Mouse (Mus musculus) B cell, adult 2 months (primary cell): ENCODE measurements around the gene Prr15l.

ENCODE experiments used
- DNase-seq, 2 experiments: peaks; one replicate each; pipeline ENCODE4 v3.0.0; 2022

The Prr15l gene

DNA sequence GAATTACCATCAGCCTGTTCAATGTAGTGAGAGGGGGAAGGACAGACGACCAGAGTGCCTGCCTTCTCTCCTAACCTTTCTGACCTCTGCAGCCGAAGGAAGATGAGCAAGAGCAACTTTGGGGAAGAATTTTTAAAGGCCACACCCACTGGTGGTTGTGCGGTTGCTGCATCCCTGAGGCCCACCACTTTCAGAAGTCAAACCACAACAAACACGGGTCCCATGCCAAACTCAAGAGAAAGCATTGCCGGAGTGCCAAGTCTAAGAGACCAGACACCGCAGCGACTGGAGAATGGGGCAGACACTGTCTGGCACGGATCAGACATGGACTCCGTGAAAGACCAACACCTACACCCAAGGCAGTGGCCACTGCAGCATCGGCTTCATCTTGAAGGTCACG is 3.0 kb upstream of the Prr15l start:
- DNase-seq = no peak

DNA sequence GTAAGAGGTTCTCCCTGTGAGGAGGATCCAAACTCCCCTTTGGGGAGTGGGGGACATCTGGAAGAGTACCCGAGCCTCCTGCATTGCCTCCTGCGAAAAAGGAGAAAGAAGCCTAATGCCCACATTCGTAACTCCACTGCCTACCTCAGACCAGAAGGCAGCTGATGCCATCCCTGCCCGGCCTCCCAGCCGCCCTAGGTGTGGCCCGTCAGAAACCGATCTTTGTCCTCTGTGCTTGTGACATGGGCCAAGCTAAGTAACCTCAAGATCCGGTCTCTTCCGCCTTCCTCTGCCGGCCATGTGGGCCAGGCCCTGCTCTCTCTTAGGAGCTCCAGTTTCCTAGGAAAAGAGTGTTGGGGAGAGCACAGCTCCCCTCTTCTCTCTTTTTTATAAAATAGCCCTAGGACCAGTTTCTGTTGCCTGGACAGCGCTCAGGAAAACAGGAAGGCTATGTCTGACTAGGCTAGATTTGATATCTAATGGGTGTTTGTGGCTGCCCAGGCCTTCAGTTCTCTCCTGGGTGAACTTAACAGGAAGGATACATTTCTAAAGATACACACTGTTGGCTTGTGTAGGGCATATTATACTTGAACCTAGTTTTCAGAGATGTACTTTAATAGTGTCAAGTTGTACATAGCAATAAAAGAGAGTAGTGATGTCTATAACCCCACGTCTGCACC is 2.3 kb upstream of the Prr15l start:
- DNase-seq = no peak

DNA sequence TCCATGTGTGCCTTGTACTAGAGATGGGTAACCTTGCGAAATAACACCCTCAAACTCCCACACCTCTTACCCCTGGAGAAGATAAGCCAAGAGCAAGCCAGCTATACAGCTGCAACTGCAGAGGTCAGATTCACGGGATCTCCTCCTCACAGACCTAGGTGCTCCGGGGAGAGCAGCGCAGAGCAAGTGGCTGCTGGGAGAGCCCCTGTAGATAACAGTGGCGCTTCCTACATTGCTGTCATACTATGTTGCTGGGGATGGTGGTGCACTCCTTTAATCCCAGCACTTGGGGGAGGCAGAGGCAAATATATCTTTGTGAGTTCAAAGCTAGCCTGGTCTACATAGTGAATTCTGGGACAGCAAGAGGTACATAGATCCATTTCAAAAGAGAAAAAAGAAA is 1.3 kb upstream of the Prr15l start:
- no peak for DNase-seq

DNA sequence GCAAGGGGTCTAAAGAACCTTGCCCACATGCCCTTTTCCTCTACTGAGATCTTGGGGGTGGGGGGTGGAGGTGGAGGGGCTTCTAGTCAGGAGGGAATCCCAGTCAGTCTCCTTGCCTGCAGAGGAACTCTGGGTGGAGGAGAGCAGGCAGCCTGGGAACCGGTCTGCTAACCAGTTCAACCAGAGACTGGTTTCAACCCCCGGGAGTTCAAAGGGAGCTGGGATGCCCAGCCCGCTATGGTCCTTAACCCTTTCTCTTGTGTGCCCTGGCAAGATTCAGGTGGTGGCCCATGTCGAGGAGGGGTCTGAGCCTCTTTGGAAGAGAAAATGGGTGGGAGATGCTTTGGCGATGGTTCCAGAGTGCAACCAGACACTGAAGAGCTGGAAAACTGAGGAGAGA is 787 bp downstream of the Prr15l start:
- DNase-seq = no peak

DNA sequence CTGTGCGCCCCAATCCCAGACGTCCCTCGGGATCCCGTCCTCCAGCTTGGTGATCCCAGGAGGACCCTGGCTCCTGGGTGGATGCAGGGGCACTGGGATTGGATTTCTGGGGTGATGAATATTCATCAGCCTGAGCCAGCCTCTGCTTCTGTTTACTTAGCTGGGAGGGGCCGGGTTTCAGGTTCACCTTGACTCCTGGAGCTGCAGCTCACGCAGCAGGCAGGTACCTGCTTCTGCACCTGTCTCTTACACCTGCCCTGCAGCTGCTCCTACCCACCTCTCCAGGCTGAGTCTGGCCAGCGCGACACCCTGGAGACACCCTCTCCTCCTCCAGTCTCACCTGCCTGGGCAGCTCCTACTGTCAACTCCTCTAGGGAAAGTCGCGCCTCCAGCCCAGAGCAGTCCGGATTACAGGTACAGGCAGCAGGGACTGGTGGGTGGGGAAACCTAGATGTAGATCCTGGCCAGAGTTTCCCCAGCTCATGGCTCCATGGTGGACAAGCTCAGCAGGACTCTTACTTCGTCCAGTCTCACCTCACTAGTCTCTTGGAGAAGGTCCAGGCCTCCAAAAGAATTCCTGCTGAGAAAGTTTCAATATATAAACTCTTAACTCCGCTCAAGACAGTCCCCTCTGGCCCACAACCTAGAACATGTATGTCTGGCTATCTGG is 1.3 kb downstream of the Prr15l start:
- no peak for DNase-seq

DNA sequence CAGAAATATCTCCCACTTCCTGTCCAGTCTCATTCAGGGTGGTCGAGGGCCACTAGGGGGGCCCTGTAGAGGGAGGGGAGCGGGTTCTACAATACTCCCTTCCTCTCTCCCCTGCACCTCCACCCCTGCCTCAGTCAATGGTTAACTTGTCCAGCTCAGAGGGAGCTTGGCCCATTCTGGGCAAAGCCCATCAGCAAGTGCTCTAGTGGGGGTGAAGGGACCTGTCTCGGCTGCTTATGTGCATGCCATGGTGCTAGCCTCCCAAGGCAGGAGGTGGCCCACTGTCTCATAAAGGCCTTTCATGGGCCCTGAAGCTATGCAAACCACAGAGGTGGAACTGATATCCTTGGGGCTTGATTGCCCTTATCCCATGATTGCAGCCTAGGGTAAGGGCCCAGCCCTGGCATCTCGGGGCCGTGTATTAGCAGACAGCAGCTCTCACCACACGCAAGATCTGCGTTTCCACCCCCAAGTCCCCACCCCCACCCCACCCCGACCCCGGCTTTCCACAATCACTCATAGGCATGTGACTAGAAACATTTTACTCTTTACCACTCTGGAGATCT is 1.9 kb downstream of the Prr15l start:
- no peak for DNase-seq

DNA sequence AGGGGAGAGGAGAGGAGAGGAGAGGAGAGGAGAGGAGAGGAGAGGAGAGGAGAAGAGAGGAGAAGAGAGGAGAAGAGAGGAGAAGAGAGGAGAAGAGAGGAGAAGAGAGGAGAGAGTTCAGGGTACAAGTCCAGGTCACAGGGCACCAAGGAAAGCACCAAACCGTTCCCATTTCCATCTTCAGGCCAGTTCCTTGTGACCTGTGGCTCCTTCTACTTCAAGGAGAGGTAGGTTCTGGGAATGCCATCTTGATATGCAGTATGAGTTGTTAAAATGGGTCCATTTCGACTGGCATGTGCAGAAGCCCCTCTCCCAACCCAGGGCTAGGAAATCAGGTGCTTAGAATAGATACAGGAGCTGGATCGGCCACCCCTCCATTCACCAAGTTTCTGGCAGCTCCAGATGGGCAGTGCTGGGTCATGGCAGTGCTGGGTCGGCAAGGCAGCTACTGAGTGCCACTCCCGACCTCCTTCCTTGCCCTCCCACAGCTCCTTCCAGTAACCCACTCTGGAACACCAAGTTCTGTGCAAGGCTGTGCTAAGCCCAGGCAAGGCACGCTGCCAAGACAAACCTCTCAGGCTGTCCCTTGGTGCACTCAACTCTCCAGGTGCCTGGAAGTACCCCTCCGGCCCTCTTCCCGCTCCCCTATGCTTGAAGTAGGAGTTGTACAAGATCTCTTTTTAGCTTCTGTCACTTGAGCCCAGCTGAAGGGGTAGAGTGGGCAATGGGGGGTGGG is 3.6 kb downstream of the Prr15l start:
- DNase-seq = no peak

DNA sequence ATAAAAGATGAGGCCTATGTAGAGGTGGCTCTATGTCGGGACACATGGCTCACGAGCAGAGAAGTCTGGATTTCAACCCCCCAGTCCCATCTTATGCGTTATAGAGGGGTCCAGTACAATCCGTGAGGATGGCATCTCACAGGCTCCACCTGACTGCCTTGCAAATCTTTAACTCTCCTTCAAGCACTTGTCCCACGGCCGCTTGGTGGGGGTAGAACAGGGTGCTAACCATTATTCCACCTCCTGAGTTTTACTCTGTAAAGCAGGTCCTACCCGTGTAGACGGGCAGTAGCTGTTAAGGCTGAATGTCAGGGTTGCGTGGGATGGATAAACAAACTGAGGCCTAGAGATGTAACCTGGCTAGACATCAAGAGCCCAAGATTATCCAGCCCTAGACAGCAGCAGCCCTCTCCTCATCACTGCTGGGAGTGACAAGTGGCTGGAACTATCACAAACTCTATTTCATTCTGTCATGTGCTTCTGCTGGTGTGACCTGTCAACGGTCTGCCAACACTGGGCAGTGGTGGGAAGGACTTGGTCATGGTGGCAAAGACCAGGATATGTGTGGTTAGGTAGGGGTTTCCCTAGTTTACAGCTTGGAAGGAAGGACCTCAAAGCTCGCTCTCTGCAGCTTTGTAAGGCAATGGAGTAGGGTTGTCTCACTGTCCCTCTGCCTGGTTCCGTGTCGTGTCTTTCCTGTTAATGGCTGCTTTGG is 5.8 kb downstream of the Prr15l start:
- no peak for DNase-seq

DNA sequence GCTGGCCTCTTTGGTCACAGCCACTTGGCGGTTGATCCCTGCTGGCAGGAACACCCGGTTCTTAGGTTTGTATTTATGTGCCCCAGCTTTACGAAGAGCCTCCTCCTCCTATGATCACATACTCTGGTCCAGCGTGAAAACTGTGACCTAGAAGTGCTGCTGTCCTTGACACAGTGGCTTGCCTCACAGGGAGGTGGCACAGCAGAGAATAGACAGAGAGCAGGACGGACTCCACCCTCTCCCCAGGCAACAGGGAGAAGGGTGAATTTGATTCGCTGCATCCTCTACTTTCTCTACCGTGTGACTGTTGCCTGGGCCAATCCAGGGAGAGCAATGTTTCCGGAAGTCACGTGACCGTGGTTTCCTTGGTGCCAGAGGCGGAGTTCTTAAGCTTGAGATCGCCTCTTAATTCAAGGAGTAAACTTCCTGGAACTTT is 7.0 kb downstream of the Prr15l start:
- peak; percentile 31 to 32 for DNase-seq

DNA sequence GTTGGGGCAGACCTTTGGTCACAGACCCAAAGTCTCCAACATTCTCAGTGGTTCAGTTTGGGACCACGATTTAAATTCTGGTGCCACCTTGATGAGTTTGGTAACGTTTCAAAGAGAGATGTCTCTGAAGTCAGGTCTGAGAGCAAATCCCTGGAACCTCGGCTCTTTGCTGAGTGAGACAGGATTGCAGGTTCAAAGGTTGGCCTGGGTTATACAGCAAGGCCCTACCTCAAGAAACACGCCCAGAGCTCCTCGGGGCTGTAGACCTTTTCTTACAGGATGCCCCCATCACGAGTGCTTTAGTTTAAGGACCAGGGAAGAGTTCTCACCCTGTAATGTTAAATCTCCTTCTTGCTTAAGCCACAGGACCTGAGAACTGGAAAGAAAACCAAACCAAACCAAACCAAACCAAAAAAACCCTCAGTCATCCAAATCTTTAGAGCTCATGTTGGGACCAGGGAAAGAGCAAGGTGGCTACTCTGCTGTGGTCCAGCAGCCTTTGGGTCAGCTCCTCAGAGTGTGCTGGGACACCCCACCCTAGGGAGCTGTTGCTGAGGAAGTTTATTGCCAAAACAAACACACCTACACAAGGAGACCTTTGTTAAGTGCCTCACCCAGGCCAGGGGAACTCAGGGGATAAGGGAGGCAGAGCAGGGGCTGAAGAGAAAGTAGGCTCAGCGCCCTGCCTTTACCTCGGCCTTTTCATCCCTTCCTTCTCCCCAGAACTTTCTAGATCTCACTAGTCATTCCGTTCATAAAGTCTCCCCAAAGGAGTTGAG is 8.2 kb downstream of the Prr15l start:
- no peak for DNase-seq

DNA sequence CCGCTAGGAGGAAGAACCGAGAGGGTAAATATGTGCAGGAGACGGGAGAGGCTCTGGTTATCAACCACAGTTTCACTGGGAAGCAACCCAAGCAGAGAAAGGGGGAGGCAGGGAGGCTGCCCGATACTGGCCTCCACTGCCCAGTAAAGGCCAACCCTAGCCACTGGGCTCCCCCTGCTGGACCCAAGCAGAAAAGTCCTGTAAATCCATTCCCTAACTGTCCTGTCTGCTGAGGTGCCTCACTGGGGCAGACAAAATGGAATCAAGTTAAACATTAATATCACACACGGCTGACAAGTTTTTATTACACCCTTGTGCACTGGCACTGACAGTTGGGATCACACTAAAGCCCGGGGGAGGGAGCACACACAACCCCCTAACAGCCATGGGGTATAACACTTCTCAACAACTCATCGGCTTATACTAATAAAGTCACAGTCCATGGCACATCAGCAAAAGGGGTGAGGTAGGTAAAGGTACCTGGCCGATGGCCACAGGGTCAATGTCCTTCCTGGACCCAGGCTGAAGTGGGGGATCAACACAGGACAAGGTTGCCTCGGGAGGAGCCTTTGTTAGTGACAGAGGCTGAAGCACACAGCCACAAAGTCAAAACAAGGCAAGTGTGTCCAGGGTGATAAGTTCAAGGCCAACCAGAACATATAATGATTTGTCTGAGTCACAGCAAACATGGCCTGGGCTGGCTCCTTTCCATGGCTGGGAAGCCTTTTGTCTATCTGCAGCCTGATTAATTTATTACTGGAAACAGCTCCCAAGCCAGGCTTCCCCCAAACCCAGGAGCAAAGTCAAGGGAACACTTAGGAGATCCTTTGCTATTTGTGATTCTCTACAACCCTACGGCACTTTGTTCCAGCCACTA is 9.9 kb downstream of the Prr15l start:
- DNase-seq = peak; percentile 36 to 37

DNA sequence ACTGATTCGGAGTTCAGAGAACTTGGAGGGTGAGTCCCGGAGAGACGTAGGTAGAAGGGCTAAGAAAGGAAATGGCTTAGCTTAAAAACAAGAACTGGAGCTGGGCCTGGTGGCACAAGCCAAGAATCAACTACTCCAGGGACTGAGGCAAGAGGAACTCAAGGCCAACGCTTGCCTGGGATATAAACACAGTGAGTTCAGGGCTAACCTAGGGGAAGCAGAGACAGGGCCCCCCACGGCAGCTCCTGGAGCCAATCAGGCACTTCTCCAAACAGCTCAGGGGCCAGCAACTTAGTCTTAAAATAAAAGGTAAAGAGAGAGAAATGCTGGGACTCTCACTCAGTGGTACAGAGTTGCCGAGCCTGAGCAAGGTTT is 10.5 kb downstream of the Prr15l start:
- no peak for DNase-seq

DNA sequence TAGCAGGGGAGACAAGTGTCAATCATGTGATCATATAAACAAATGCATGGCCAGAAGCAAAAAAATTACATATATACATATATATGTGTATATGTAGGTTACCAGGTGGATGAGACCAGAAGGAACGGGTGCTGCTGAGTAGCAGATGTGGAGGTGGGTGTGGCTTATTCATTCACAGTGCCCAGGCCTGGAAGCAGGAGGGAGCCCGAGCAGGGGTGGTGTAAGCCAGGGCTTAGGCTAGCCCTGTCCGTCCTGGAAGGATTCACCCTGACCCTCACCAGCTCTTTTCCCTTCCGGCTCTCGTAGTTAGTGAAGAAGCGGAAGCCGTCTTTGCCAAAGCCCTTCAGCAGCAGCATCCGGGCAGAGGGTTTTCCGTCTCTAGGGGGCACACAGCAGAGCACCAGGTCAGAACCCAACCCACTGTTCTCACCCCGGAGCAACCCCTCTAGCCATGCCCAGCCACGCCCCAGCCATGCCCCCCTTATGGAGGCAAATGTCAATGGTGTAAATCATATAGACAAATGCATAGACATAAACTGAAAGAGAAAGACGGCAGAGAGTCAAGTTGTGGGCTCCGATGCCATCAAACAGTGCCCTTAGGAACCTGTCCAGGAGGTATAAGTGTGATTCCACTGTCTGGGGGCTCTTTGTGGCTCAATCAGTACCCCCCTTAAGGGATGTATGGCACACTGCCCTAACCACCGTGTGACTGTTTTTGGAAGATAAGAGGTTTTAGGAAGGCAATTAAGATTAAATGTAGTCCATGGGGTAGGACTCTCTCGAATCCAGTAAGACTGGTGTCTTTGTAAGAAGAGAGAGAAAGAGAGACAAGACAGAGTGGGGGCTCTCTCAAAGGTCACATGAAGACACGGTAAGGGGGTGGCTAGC is 12.9 kb downstream of the Prr15l start:
- DNase-seq = no peak

DNA sequence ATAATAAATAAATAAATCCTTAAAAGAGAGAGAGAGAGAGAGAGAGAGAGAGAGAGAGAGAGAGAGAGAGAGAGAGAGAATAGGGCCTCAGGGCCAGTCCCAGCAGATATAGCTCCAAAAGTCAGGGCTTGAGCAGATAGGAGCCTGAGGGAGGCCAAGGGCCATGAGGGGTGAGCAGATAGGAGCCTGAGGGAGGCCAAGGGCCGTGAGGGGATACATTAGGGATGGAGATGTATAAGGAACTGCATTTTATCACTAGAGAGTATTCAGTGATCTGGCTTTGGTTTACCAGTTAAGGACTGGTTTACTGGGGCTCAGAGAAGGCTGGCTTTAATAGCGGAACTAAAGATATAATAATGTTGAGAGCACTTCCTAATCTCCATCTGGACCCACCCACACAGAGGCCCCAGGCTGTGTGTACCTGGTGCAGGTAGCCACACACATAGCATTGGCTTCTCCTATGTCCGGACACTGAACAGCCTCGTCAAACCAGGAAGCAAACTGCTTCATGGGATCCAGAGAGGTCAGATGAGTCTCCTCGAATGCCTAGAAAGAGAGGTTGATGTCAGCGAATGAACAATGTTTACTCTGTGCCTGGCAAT is 14.2 kb downstream of the Prr15l start:
- DNase-seq = no peak

DNA sequence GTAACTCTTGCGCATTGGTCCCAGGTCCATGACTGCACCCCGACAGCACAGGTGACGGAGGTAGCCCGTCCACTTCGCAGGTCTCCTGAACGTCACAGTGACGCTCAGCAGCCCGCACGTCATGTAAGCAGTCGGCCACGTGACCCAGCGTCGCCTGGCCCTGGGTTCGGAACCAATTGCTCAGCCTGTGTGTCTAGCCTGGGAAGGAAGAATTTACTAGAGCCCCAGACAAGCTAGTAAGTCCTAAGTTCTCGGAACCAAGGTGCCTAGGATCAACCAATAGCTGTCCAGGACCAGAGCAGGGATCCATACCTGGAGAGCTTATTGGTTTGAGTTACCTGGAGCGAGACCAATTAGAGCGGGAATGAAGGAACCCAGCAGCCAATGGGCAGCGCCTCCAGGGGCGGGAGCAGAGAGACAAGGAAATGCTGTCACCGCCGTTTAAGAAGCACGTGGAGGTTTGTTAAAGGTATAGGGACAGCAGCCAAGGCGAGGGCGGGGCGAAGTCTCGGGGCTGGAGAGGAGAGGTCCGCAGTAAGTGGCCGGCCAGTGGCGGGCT is 15.9 kb downstream of the Prr15l start, which contains the start of gene Pnpo:
Pnpo (minus strand) TSS at position 241 of the 559 bp plus-strand sequence.
- DNase-seq = peak; percentile 87 to 88

DNA sequence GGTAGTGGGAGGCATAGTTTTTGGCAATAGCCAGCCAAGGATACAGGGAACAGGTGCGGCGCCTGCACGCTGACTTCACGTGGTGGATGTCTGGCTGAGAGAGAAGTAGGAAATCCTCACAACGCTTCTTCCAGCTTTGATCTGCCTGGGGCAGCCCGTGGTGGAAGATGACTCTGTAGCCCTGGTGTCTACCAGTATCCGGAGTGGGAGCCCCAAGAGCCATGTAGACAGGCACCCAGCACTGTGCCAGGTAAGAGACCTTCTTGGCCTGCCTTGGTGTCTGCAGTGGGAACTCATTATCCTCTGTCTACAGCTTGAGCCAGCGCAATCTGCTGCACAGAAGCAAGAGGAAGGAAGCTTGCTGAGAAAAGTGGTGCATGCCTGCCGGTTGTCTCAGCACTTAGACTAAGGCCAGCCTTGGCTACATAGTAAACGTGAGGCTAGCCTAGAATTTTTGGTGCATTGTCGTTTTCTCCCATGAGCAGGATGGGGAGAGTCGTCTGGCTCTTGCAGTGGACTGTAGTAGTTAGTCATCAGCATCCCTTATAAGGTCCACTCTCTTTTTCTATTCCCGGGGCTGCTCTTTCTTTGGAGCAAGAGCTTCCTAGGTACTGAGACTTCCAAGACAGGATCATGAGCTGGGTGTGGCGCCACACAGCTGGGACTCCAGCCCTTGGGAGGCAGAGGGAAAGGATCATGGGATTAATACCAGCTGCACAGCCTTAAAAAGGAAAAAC is 17.1 kb downstream of the Prr15l start:
- no peak for DNase-seq

DNA sequence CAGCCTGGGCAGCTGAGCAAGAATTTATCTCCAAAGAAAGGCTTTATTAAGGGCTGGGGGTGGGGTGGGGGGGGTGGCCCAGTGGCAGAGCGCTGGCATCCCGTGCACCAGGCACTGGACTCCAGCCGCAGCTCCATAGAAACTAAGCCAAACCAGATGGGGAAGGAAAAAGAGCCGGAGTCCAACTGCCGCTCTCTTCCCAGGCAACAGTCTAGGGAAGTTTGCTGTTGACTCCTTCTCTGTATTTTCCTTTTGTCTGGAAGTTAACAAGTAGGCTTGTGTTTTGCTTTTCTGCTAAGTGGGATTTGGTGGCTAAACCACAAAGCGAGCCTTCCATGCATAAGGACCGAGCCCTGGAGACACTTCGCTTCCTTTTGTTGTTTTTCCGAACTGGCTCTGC is 18.6 kb downstream of the Prr15l start:
- no peak for DNase-seq

DNA sequence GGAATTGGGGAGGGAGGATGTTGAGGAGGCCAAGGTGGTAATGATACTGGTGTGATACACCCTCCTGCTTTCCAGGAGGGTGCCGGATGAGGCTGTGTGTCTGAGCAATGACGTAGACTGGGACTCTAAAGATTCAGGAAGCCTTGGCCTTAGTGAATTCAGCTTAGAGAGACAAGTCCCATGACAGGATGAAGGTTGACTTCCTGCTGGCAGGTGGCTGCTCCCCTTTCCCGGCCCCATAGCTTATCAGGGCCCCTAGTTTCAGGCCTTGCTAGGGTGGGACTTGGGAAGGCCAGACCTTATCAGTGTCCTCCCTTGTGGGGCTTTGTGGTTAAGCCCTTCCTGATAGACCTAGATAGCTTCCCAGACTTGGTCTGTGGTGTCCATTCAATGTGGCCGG is 19.9 kb downstream of the Prr15l start:
- DNase-seq = no peak

DNA sequence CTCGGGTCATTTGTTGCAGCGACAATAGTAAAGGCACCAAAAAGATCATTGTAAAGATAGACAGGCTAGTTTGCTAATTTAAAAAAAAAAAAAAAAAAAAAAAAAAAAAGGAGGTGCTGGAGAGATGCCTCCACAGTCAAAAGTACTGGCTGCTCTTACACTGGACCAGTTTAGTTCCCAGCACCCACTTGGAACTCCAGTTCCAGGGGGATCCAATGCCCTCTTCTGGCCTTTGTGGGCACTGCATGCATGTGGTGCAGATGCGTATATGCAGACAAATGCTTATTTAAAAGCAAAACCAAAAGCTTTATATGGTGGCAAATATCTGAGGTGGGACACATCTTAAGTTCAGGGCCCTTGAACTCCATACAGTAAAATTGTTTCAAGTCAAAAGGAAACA is 22.9 kb downstream of the Prr15l start:
- DNase-seq = peak; percentile 43 to 44
